Mouse (Mus musculus) liver, embryonic 14.5 days (tissue): ENCODE results near the gene Brpf1.

Source experiments
- CTCF ChIP-seq: IDR thresholded peaks from 2 replicates; pipeline ENCODE4 v1.5.1; 2016; ENCODE audit warnings: antibody characterized with exemption, low read depth, control low read depth
- EP300 ChIP-seq: IDR thresholded peaks from 2 replicates; pipeline ENCODE4 v1.6.1; 2016; ENCODE audit warnings: antibody characterized with exemption, low read depth

DNA sequence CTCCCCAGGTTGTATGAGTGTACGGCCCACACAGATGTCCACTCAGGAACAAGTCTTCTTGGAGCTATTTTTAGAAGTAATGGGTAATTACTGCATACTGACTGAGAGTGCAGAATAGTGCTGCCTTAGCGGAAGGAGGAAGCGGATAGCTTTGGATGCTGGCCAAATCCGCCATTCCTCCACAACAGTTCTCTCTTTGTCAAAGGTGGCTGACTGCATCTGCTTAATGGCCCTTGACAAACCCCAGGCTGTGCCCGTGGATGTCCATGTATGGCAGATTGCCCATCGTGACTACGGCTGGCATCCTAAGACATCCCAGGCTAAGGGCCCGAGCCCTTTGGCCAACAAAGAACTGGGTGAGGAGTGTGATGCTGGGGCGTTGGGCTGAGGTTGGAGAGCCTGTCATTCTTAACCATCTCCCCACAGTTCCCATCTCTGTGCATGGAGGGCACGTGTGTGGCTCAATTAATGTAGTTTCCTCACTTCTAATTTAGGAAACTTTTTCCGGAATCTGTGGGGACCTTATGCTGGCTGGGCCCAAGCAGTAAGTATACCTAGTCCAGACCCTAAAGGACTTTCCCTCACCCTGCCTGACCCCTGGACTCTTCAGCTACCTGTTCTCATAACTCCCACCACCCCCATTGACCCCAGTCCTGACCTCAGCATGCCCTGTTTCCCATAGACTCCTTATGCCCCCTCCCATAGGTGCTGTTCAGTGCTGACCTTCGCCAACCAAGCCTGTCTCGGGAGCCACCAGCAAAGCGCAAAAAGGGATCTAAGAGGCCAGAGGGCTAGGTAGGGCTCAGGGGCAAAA, 26.4 kb downstream of the Brpf1 start:
- TF ChIP-seq CTCF: no peak
- no peak for TF ChIP-seq EP300
